In the genomic region with DNA sequence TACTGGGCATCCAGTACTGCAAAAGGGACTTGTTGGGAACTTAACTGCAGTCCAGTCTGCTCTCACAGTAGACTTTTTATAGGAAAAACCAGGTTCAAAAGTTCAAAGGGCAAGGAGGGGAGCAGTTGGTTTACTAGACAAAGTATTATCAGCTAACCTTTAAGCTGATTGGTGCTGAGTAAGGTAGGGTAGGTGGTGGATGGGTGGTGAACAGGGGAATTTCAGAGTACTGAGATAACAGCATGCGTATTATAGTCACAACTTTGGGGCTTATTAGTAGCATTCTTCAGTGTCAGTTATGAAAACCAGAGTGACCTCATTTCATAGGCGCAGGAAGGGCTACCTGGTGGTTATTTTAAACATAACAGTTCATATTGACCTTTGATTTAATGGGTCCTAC, we compare ENCODE assay signal across 16 mouse cellular contexts. TPM values are rescaled to one million over a fixed set of nuclear protein-coding genes. Genes with fewer than 3 reads are reported as not detected.
"Had no signal": no experiment of that assay in that cellular context is flagged by ENCODE, and none has a peak within 500 bp of the region (broad histone marks: within the 10 kb centered on the region; RNA-seq: fewer than 3 reads in every experiment).

No protein-coding gene starts in this region.

- H3K9me3 ChIP-seq: limb, embryonic 10.5 days; midbrain, embryonic 12.5 days; stomach, embryonic 15.5 days had no signal

- H3K9ac ChIP-seq: midbrain, embryonic 12.5 days; stomach, embryonic 15.5 days had no signal

- H3K4me3 ChIP-seq: midbrain, embryonic 12.5 days had no signal

- H3K27ac ChIP-seq: layer of hippocampus, adult 2 months; limb, embryonic 10.5 days; midbrain, embryonic 12.5 days; stomach, embryonic 15.5 days had no signal

- H3K27me3 ChIP-seq: stomach, embryonic 15.5 days had no signal

- H3K36me3 ChIP-seq: limb, embryonic 10.5 days; midbrain, embryonic 12.5 days; stomach, embryonic 15.5 days had no signal

- H3K4me1 ChIP-seq: limb, embryonic 10.5 days; stomach, embryonic 15.5 days had no signal

- DNase-seq: kidney, adult 9 months; kidney, postnatal 10 days; kidney, postnatal 4 days; lung, adult 18-20 months; right cerebral cortex, postnatal 14 days; thymus, adult 2 months; thymus, postnatal 36 days had no signal

RNA-seq across cellular contexts. Expression of a gene that starts 30.5 kb away (rescaled TPM):
- total RNA-seq: megakaryocyte-erythroid progenitor cell, adult 5-6 weeks had no signal
- polyA plus RNA-seq: inflammation-experienced regulatory T-cells, adult 6 months; limb, embryonic 10.5 days; lung, embryonic 16.5 days; midbrain, embryonic 12.5 days; spleen, adult 2 months; testis, adult 2 months had no signal

RNA-seq across cellular contexts. Expression of a gene that starts 47.7 kb away (rescaled TPM):
- total RNA-seq: megakaryocyte-erythroid progenitor cell, adult 5-6 weeks had no signal
- polyA plus RNA-seq: inflammation-experienced regulatory T-cells, adult 6 months; spleen, adult 2 months; testis, adult 2 months; thymus, adult 2 months had no signal
